Mouse (Mus musculus) CD4-positive helper T cell, adult 2 months (primary cell): ENCODE measurements around the gene Ankrd63.

Experiments
- DNase-seq: peaks from one replicate; pipeline ENCODE4 v3.0.0-alpha.2; 2012; ENCODE audit warnings: low read depth, missing footprints, low spot score

The Ankrd63 gene

GRCm38 (mm10) chr2:118726873-118727272 lies 23.1 kb upstream of the Ankrd63 start:
- no peak for DNase-seq

- no peak for DNase-seq
These were observed 21.7 kb upstream of the Ankrd63 start for GRCm38 (mm10) chr2:118725511-118725910.

GRCm38 (mm10) chr2:118723693-118724486 lies 20.1 kb upstream of the Ankrd63 start:
- no peak for DNase-seq

GRCm38 (mm10) chr2:118716677-118717076 lies 12.9 kb upstream of the Ankrd63 start:
- DNase-seq = no peak

GRCm38 (mm10) chr2:118714230-118714629 lies 10.5 kb upstream of the Ankrd63 start:
- DNase-seq = no peak

- DNase-seq = no peak
These were observed 9.9 kb upstream of the Ankrd63 start for GRCm38 (mm10) chr2:118713631-118714030.

GRCm38 (mm10) chr2:118711038-118711494 lies 7.3 kb upstream of the Ankrd63 start:
- DNase-seq = peak; percentile 38

- no peak for DNase-seq
These were observed 6.0 kb upstream of the Ankrd63 start for GRCm38 (mm10) chr2:118709655-118710221.

- DNase-seq = no peak
These were observed 4.7 kb upstream of the Ankrd63 start for GRCm38 (mm10) chr2:118708472-118708871.

GRCm38 (mm10) chr2:118706436-118706835 lies 2.7 kb upstream of the Ankrd63 start:
- no peak for DNase-seq

- peak; percentile 39 for DNase-seq
These were observed 641 bp downstream of the Ankrd63 start for GRCm38 (mm10) chr2:118702883-118703761.

GRCm38 (mm10) chr2:118701971-118702882 lies 1.5 kb downstream of the Ankrd63 start:
- DNase-seq = no peak

GRCm38 (mm10) chr2:118701161-118701560 lies 2.6 kb downstream of the Ankrd63 start:
- no peak for DNase-seq

GRCm38 (mm10) chr2:118700179-118701062 lies 3.3 kb downstream of the Ankrd63 start:
- peak; percentile 75 for DNase-seq

- no peak for DNase-seq
These were observed 5.8 kb downstream of the Ankrd63 start for GRCm38 (mm10) chr2:118697955-118698354.

GRCm38 (mm10) chr2:118697311-118697877 lies 6.4 kb downstream of the Ankrd63 start:
- no peak for DNase-seq

GRCm38 (mm10) chr2:118696451-118697308 lies 7.1 kb downstream of the Ankrd63 start:
- DNase-seq = no peak

- DNase-seq = peak; percentile 72
These were observed 8.0 kb downstream of the Ankrd63 start for GRCm38 (mm10) chr2:118695677-118696232.
